Mouse (Mus musculus) naive thymus-derived CD4-positive, alpha-beta T cell, adult 2 months (primary cell): ENCODE results near the gene Nell2.

Experiments
- DNase-seq: peaks from one replicate; pipeline ENCODE4 v3.0.0-alpha.2; 2011; ENCODE audit warnings: low read depth

The Nell2 gene

GRCm38 (mm10) chr15:95334323-95335296, 193.7 kb downstream of the Nell2 start:
- DNase-seq: no peak

GRCm38 (mm10) chr15:95333229-95333628, 195.1 kb downstream of the Nell2 start:
- DNase-seq: no peak

GRCm38 (mm10) chr15:95330926-95331325, 197.4 kb downstream of the Nell2 start:
- no peak for DNase-seq

- no peak for DNase-seq
Observed at GRCm38 (mm10) chr15:95322744-95323143, 205.6 kb downstream of the Nell2 start.

GRCm38 (mm10) chr15:95316626-95317025, 211.7 kb downstream of the Nell2 start:
- no peak for DNase-seq

- no peak for DNase-seq
Observed at GRCm38 (mm10) chr15:95314808-95315145, 213.6 kb downstream of the Nell2 start.

- DNase-seq: no peak
Observed at GRCm38 (mm10) chr15:95314121-95314807, 214.1 kb downstream of the Nell2 start.

GRCm38 (mm10) chr15:95313286-95313685, 215.1 kb downstream of the Nell2 start:
- DNase-seq: no peak

GRCm38 (mm10) chr15:95304102-95304501, 224.3 kb downstream of the Nell2 start:
- no peak for DNase-seq

GRCm38 (mm10) chr15:95296561-95296960, 231.8 kb downstream of the Nell2 start:
- DNase-seq: no peak

GRCm38 (mm10) chr15:95289047-95289446, 239.3 kb downstream of the Nell2 start:
- DNase-seq: no peak

- DNase-seq: no peak
Observed at GRCm38 (mm10) chr15:95285199-95285598, 243.2 kb downstream of the Nell2 start.

- DNase-seq: no peak
Observed at GRCm38 (mm10) chr15:95280986-95281385, 247.4 kb downstream of the Nell2 start.

GRCm38 (mm10) chr15:95278001-95278400, 250.4 kb downstream of the Nell2 start:
- DNase-seq: no peak

GRCm38 (mm10) chr15:95276556-95276955, 251.8 kb downstream of the Nell2 start:
- DNase-seq: no peak

GRCm38 (mm10) chr15:95275553-95275952, 252.8 kb downstream of the Nell2 start:
- DNase-seq: no peak

GRCm38 (mm10) chr15:95273236-95273635, 255.1 kb downstream of the Nell2 start:
- DNase-seq: no peak

GRCm38 (mm10) chr15:95272167-95272566, 256.2 kb downstream of the Nell2 start:
- DNase-seq: no peak

- no peak for DNase-seq
Observed at GRCm38 (mm10) chr15:95259671-95260450, 268.5 kb downstream of the Nell2 start.

- DNase-seq: no peak
Observed at GRCm38 (mm10) chr15:95257131-95257530, 271.2 kb downstream of the Nell2 start.

- DNase-seq: no peak
Observed at GRCm38 (mm10) chr15:95245516-95245915, 282.8 kb downstream of the Nell2 start.

GRCm38 (mm10) chr15:95243876-95244275, 284.5 kb downstream of the Nell2 start:
- no peak for DNase-seq
